Mouse (Mus musculus): ENCODE results near the gene Dpy30. TPM values are rescaled to one million over a fixed set of nuclear protein-coding genes. Genes with fewer than 3 reads are reported as not detected.

Gene Dpy30
- polyA plus RNA-seq, 1 experiment from 2014 or later = 269 TPM

- Histone ChIP-seq H3K4me3 (replicated peaks) (no peak overlapping the region), H3K36me3 (replicated peaks) (peaks cover 14% of the 10 kb centered on the region; the same call in 1 of the 2 replicates), H3K27me3 (no peaks in the 10 kb centered on the region), H3K4me1 (peaks cover 22% of the 10 kb centered on the region), H3K9me3 (no peaks in the 10 kb centered on the region; the same call in 1 of the 2 replicates), H3K9ac (no peak overlapping the region), H3K4me2 (no peak overlapping the region), H3K27ac (no peak overlapping the region)
- no peak for ATAC-seq (ENCODE audit: low FRiP score)
- WGBS = 85% methylated on average over 4 of the region's 4 CpGs
These were observed 31.9 kb downstream of the Dpy30 start for GRCm38 (mm10) chr17:74291640-74292361.

- no peak overlapping the region for H3K4me2 ChIP-seq
- peaks cover 22% of the 10 kb centered on the region for H3K4me1 ChIP-seq
- H3K36me3 ChIP-seq (replicated peaks) = peaks cover 14% of the 10 kb centered on the region; the same call in 1 of the 2 replicates
- no peaks in the 10 kb centered on the region for H3K9me3 ChIP-seq
- H3K9ac ChIP-seq = 0 out of 2 replicates have a peak overlapping the region, but pooled peaks have one; percentile 17
- no peak overlapping the region for H3K27ac ChIP-seq
- ATAC-seq (ENCODE audit: low FRiP score) = no peak
- H3K27me3 ChIP-seq = no peaks in the 10 kb centered on the region
- H3K4me3 ChIP-seq (replicated peaks) = no peak overlapping the region
These were observed 32.9 kb downstream of the Dpy30 start for GRCm38 (mm10) chr17:74290869-74291268.

- 81% methylated on average over 3 of the region's 3 CpGs for WGBS
- no peak for ATAC-seq (ENCODE audit: low FRiP score)
- H3K27ac ChIP-seq = no peak overlapping the region
- H3K4me2 ChIP-seq = no peak overlapping the region
- H3K9me3 ChIP-seq = no peaks in the 10 kb centered on the region
- H3K9ac ChIP-seq = no peak overlapping the region
- no peak overlapping the region for H3K4me3 ChIP-seq (replicated peaks)
- H3K36me3 ChIP-seq (replicated peaks) = peaks cover 14% of the 10 kb centered on the region; the same call in 1 of the 2 replicates
- H3K4me1 ChIP-seq = peaks cover 22% of the 10 kb centered on the region
- no peaks in the 10 kb centered on the region for H3K27me3 ChIP-seq
These were observed 33.5 kb downstream of the Dpy30 start for GRCm38 (mm10) chr17:74290198-74290597.

- no peak for ATAC-seq (ENCODE audit: low FRiP score)
- no peak overlapping the region for H3K9ac ChIP-seq
- no peaks in the 10 kb centered on the region for H3K27me3 ChIP-seq
- H3K36me3 ChIP-seq (replicated peaks) = peaks cover 14% of the 10 kb centered on the region; the same call in 1 of the 2 replicates
- H3K4me2 ChIP-seq = no peak overlapping the region
- H3K4me3 ChIP-seq (replicated peaks) = no peak overlapping the region
- H3K27ac ChIP-seq = no peak overlapping the region
- no peaks in the 10 kb centered on the region for H3K9me3 ChIP-seq
- 94% methylated on average over 2 of the region's 2 CpGs for WGBS
- peaks cover 21% of the 10 kb centered on the region for H3K4me1 ChIP-seq
These were observed 35.1 kb downstream of the Dpy30 start for GRCm38 (mm10) chr17:74288626-74289025.

- 92% methylated on average over 4 of the region's 4 CpGs for WGBS
- H3K36me3 ChIP-seq (replicated peaks) = peaks cover 14% of the 10 kb centered on the region; the same call in 1 of the 2 replicates
- no peaks in the 10 kb centered on the region for H3K9me3 ChIP-seq
- no peak overlapping the region for H3K9ac ChIP-seq
- no peak overlapping the region for H3K27ac ChIP-seq
- H3K4me1 ChIP-seq = peaks cover 6% of the 10 kb centered on the region
- H3K4me3 ChIP-seq (replicated peaks) = no peak overlapping the region
- H3K27me3 ChIP-seq = no peaks in the 10 kb centered on the region
- ATAC-seq (ENCODE audit: low FRiP score) = no peak
- H3K4me2 ChIP-seq = no peak overlapping the region
These were observed 37.5 kb downstream of the Dpy30 start for GRCm38 (mm10) chr17:74286140-74286730.

- 95% methylated on average over 2 of the region's 2 CpGs for WGBS
- peaks cover under 1% of the 10 kb centered on the region for H3K4me1 ChIP-seq
- no peak for ATAC-seq (ENCODE audit: low FRiP score)
- no peaks in the 10 kb centered on the region for H3K27me3 ChIP-seq
- peaks cover 14% of the 10 kb centered on the region; the same call in 1 of the 2 replicates for H3K36me3 ChIP-seq (replicated peaks)
- H3K27ac ChIP-seq = no peak overlapping the region
- H3K4me2 ChIP-seq = no peak overlapping the region
- no peak overlapping the region for H3K9ac ChIP-seq
- no peak overlapping the region for H3K4me3 ChIP-seq (replicated peaks)
- no peaks in the 10 kb centered on the region for H3K9me3 ChIP-seq
These were observed 38.0 kb downstream of the Dpy30 start for GRCm38 (mm10) chr17:74285730-74286129.

GRCm38 (mm10) chr17:74284397-74285115 lies 39.2 kb downstream of the Dpy30 start:
- ATAC-seq (ENCODE audit: low FRiP score) = no peak
- no peaks in the 10 kb centered on the region for H3K27me3 ChIP-seq
- no peak overlapping the region for H3K4me3 ChIP-seq (replicated peaks)
- H3K36me3 ChIP-seq (replicated peaks) = peaks cover 14% of the 10 kb centered on the region; the same call in 1 of the 2 replicates
- no peaks in the 10 kb centered on the region for H3K9me3 ChIP-seq
- no peak overlapping the region for H3K9ac ChIP-seq
- no peak overlapping the region for H3K27ac ChIP-seq
- WGBS = 94% methylated on average over 2 of the region's 2 CpGs
- no peaks in the 10 kb centered on the region for H3K4me1 ChIP-seq
- no peak overlapping the region for H3K4me2 ChIP-seq

GRCm38 (mm10) chr17:74282024-74282423 lies 41.7 kb downstream of the Dpy30 start:
- ATAC-seq (ENCODE audit: low FRiP score) = no peak
- no peaks in the 10 kb centered on the region for H3K9me3 ChIP-seq
- H3K27me3 ChIP-seq = no peaks in the 10 kb centered on the region
- no peak overlapping the region for H3K4me3 ChIP-seq (replicated peaks)
- no peaks in the 10 kb centered on the region for H3K4me1 ChIP-seq
- no peak overlapping the region for H3K27ac ChIP-seq
- no peaks in the 10 kb centered on the region for H3K36me3 ChIP-seq (replicated peaks)
- no peak overlapping the region for H3K4me2 ChIP-seq
- no peak overlapping the region for H3K9ac ChIP-seq
- WGBS = 91% methylated on average over 3 of the region's 3 CpGs

GRCm38 (mm10) chr17:74278966-74279869 lies 44.5 kb downstream of the Dpy30 start:
- H3K4me3 ChIP-seq (replicated peaks) = no peak overlapping the region
- H3K4me2 ChIP-seq = no peak overlapping the region
- WGBS = 92% methylated on average over 8 of the region's 8 CpGs
- no peaks in the 10 kb centered on the region for H3K27me3 ChIP-seq
- no peaks in the 10 kb centered on the region for H3K9me3 ChIP-seq
- ATAC-seq (ENCODE audit: low FRiP score) = peak; percentile 36; the same call in 1 of the 2 replicates
- H3K36me3 ChIP-seq (replicated peaks) = 0 out of 2 replicates have a peak, but pooled peaks cover 9% of the 10 kb centered on the region
- H3K9ac ChIP-seq = no peak overlapping the region
- no peak overlapping the region for H3K27ac ChIP-seq
- H3K4me1 ChIP-seq = no peaks in the 10 kb centered on the region

GRCm38 (mm10) chr17:74274471-74274870 lies 49.3 kb downstream of the Dpy30 start:
- H3K27ac ChIP-seq = no peak overlapping the region
- H3K27me3 ChIP-seq = no peaks in the 10 kb centered on the region
- H3K4me3 ChIP-seq (replicated peaks) = no peak overlapping the region
- H3K4me1 ChIP-seq = no peaks in the 10 kb centered on the region
- no peaks in the 10 kb centered on the region for H3K9me3 ChIP-seq
- 85% methylated on average over 3 of the region's 3 CpGs for WGBS
- no peak overlapping the region for H3K4me2 ChIP-seq
- no peak overlapping the region for H3K9ac ChIP-seq
- ATAC-seq (ENCODE audit: low FRiP score) = no peak
- H3K36me3 ChIP-seq (replicated peaks) = 0 out of 2 replicates have a peak, but pooled peaks cover 9% of the 10 kb centered on the region

GRCm38 (mm10) chr17:74272683-74273205 lies 51.0 kb downstream of the Dpy30 start:
- Histone ChIP-seq H3K9me3 (no peaks in the 10 kb centered on the region), H3K27ac (no peak overlapping the region), H3K27me3 (no peaks in the 10 kb centered on the region), H3K9ac (no peak overlapping the region), H3K4me1 (no peaks in the 10 kb centered on the region), H3K4me3 (replicated peaks) (no peak overlapping the region), H3K4me2 (no peak overlapping the region), H3K36me3 (replicated peaks) (0 out of 2 replicates have a peak, but pooled peaks cover 9% of the 10 kb centered on the region)
- ATAC-seq (ENCODE audit: low FRiP score) = no peak
- WGBS = 79% methylated on average over 16 of the region's 16 CpGs
